Mouse (Mus musculus) megakaryocyte progenitor cell, adult 5-6 weeks (primary cell): ENCODE results near the gene Lrrc56. TPM values are rescaled to one million over a fixed set of nuclear protein-coding genes. Genes with fewer than 3 reads are reported as not detected.

Experiments used
- ATAC-seq: replicated peaks from 2 replicates; pipeline ENCODE4 v1.8.0; 2016; ENCODE audit warnings: mild to moderate bottlenecking, moderate TSS enrichment, inconsistent platforms; ENCODE audit not compliant: poor library complexity
- total RNA-seq, 2 experiments: library from RNA; stranded (forward) in 1 of 2; stranded (reverse) in 1 of 2; fragments of 157-497, 149-512 nt in 1 of 2; fragments of 200-1000 nt in 1 of 2; gene quantifications; 2 replicates each; pipeline versions ENCODE4 v1.2.3 to v1.2.4; 2015 to 2017

Gene Lrrc56
- total RNA-seq, 2 experiments from 2014 or later: 0.50 to 0.84 TPM

DNA sequence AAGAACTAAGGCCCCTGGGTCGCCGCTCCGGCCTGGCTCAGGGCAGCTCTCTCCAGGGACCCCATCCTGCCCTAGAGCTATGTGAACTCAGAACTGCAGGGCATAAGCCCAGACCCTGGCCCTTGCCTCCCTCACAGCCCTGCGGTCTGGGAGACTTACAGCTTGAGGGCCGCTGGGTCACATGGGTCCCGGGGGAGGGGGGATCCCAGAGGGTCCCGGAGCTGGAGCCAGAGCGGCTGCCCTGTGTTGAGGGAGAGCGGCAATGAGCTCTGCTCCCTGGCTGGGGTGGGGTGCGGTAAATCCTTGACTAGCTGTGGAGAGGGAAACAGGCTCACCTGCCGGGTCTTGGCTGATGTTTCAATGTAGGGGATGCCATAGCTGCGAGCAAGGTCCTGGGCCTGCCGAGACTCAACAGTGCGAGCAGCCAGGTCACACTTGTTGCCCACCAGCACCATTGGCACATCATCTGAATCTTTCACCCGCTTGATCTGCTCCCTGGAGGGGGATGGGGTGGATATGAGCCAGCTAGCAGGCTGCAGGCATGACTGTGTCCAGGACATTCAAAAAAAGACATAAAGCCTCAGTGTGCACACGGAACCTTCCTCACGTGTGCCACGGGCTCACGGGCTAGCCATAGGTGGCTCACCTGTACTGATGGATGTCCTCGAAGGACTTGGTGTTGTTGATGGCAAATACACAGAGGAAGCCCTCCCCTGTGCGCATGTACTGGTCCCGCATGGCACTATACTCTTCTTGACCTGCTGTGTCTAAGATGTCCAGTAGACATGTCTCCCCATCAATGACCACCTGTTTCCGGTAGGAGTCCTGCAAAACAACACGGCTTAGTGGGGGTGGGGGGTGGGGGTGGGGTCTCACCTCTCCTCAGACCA, 1.9 kb upstream of the Lrrc56 start:
- no peak for ATAC-seq

DNA sequence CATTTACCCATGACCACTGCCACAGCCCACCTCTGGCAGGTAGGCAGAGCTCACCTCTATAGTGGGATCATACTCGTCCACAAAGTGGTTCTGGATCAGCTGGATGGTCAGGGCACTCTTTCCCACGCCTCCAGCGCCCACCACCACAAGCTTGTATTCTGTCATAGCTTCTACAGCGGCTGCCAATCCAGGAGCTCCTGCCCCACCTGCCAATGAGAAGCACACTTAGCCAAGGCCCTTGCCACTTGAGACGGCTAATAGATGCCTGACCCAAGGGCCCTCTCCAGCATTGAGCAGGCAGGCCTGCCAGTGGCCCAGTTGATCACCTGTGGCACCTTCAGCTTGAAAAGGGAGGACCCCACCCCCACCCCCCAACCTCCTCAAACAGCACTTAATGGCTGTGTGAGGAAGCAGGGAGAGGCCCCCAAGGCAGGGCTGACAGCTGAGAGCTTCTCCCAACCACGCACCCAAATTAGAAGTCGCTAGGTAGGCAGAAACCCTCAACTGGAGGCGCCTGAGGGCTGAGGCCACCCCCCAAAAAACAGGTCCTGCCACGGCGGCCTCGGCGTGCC, 1.1 kb upstream of the Lrrc56 start:
- ATAC-seq: 0 out of 2 replicates have a peak, but pooled peaks have one; percentile 9

DNA sequence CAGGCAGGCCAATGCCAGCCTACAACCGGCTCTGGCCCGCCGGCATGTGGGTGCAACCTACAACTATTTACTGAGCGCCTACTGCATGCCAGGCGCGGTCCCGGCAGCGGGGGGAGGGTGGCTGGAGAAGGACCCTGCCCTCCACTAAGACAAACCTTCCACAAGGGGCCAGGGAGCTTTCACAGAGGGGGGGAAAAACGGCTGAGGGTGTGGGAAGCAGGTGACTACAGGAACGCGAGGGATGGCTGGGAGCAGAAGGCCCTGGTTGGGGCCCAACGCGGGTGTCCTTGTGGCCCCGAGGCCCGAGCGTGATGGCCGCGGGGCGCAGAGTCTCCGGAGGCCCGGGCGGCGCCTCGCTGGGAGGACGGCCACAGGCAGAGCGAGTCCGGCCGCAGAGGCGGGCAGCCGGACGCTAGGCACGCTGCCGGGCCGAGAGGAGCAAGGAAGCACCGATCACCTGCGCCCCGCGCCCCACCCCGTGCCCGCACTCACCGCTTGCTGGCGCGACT, 555 bp upstream of the Lrrc56 start:
- ATAC-seq: peak; percentile 0; the same call in 1 of the 2 replicates

- ATAC-seq: no peak
These were observed 452 bp downstream of the Lrrc56 start for GRCm38 (mm10) chr7:141194409-141194808.

- ATAC-seq: peak; percentile 69
These were observed 873 bp downstream of the Lrrc56 start for GRCm38 (mm10) chr7:141194830-141195229.

- ATAC-seq: no peak
These were observed 1.8 kb downstream of the Lrrc56 start for GRCm38 (mm10) chr7:141195754-141196153.

GRCm38 (mm10) chr7:141196619-141197282, 2.8 kb downstream of the Lrrc56 start:
- ATAC-seq: no peak

DNA sequence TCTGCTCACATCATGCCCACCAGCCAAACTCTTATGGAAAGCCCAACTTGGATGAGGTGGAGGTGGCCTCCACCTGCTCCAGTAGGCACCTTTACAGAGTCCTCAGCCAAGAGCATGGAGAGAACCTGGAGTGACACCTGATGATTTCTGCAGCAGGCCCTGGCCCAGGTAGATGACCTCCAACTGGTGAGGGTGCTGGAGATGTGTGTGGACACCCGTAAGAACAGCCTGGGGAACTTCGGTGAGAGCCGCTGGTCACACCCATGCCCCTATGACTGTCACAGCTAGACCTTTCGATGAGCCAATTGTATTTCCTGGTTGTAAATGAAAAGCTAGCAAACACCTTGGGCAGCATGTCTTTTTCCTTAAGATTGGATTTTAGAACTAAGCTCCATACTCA, 4.2 kb downstream of the Lrrc56 start:
- ATAC-seq: no peak

DNA sequence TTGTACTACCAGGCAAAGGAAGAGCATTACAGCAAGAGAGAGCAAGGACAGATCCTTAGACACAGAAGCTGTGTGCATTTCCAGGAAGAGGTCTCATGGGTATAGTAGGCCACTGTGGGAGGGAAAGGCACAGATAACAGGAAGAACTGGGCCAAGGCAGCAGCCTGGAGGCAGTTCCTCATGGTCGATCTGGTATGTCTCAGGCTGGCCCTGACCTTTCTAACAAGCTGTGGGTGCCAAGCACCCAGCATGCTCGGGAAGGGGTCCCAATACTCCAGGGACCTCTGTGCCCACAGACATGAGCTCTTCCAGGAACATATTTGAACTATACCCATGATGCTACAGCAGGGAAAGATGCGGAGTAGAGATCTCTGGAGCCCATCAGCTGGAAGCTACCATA, 10.6 kb downstream of the Lrrc56 start:
- no peak for ATAC-seq

- ATAC-seq: no peak
These were observed 11.5 kb downstream of the Lrrc56 start for GRCm38 (mm10) chr7:141205504-141205903.

- peak; percentile 28; the same call in 1 of the 2 replicates for ATAC-seq
These were observed 12.4 kb downstream of the Lrrc56 start for GRCm38 (mm10) chr7:141206182-141206937.

GRCm38 (mm10) chr7:141209526-141209925, 15.6 kb downstream of the Lrrc56 start:
- ATAC-seq: no peak

DNA sequence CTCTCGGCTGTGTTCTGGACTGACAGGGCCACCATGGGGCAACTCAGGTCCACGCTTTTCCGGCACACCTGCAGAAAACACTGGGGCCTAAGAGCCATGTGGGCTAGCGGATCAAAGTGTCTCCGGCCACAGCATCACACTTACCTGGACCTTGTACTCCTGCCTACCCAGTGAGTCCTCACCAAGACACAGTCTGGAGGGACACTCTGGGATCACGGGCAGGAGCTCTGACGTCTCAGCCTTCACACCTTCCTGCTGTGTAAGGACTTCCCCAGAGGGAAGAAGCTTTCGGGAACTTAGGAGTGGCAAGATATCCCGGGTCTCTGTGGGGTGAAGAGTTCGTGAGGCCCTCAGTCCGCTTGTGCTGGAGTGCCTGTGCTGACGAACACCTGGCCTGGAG, 16.2 kb downstream of the Lrrc56 start:
- ATAC-seq: no peak

GRCm38 (mm10) chr7:141210606-141211131, 16.7 kb downstream of the Lrrc56 start:
- no peak for ATAC-seq

DNA sequence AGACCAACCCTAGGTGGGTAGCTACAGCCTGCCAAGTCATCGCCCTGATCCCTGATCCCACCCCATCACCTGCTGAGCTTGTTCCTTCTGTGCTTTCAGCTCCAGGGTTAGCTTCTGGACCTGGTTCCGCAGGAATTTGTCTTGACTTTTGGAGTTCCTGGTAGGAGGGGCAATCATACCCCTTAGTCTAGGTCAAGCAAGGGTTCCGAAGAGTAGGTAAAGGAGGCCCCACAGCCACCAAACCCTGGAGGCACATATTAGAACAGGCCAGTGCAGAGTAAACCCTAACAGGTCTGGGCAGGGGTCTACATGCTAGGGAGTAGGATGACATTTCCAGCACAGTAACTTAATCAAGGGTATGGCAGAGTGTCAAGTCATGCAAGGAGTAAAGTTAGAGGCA, 19.2 kb downstream of the Lrrc56 start:
- ATAC-seq: no peak

DNA sequence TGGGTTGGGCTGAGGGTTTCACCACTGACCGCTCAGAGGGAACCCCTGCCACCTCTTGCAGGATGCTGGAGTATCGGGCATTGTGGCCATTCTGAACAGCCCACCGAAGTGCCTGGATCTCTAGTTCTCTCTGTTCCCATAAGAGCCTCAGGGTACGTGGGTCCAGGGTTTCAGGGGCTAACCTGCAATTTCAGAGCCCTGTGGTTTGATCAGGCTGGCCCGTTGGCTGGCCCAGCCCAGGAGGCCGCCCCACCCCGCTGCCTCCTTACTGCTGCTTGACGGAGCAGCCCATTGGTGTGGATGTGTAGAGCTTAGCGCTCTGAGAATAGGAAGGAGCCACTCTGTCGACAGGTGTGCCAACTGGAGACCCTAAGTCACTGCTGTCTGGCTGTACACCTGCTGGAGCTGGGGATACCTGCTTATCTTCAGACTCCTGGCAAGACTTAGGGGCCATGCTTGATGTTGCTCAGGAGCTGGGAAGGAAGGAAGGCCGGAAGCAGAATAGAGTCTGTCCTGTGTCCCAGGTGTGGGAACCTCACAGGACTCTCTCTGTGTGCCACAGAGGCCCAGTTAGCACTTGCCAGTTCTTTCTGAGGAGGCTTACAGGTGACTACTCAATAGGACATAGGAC, 19.8 kb downstream of the Lrrc56 start, which contains the start of gene Lmntd2:
Gene Lmntd2, minus strand, starts transcription at position 476 of the 631 bp plus-strand sequence.
- ATAC-seq: no peak

DNA sequence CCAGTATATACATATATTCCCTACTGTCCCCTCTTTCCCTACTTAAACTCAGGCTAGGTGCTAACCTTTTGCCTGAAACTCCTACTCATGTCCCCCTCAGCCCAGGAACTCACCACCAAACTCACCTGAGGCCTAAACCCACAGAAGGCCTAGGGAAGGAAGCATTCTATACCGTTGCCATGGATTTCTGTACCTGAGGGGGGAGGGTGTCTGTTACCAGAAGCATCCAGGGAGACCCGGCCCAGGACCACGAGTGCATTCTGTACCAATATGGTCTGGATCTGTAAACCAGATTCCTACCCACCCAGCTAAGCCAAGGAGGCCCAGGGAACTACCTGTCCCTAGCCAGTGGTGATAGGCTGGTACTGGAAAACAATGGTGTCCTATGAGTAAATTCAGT, 20.4 kb downstream of the Lrrc56 start:
- no peak for ATAC-seq

GRCm38 (mm10) chr7:141215101-141215879, 21.3 kb downstream of the Lrrc56 start, which contains the start of gene Rassf7:
Gene Rassf7 (plus strand): TSS chr7:141215860.
- ATAC-seq: peak; percentile 94
